ENCODE assay signal across 8 mouse cellular contexts in the genomic region with DNA sequence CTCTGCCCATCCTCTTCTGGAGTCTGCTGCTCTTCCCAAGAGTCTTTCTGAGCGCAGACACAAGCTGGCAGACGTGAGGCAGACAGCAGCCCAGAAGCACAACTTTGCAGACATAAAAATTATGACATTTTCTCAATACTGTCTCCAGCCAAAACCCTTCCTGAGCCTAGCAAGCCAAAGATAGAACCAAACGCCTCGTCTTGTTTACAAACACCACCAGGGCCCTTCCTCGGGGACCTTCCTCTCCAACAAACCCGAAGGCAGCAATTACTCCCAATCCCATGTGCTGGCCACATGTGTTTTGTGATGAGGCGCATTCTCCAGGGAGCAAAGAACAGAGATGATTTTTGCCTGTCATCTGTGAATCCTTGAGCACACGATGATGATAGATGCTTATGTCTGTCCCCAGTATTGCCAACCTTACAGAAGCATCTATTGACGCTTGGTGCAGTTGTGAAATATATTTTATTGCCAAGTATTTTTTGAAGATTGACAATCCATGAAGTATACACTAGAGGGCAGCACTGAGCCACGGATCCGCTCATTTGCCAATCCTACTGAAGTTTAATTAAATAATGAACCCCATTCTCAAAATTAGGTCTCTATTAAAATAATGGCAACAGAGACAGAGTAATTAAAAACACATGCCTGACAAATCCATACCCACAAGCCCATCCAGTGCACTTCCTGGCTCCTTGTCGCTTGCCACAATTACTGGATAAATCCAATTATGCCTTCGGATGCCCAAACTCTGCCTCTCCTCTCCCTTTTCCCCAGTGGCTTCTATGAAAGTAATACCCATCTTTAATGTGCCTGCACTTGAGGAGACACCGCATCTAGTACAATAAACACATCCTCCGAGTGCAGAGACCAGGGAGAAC.
DNase-seq lines count a peak whose midpoint lies in the region; ATAC-seq lines count a peak whose summit lies in the region.

No protein-coding gene starts in this region.

- H3K27ac ChIP-seq in forebrain, embryonic 13.5 days = peak overlapping the region; percentile 42
- H3K27ac ChIP-seq in limb, embryonic 10.5 days = no peak overlapping the region
- H3K27ac ChIP-seq in midbrain, embryonic 15.5 days = 0 out of 2 replicates have a peak overlapping the region, but pooled peaks have one; percentile 31
- H3K27ac ChIP-seq in kidney, embryonic 16.5 days (ENCODE audit: low read length) = no peak overlapping the region

- H3K27me3 ChIP-seq in forebrain, embryonic 13.5 days = no peaks in the 10 kb centered on the region
- peaks cover 7% of the 10 kb centered on the region; the same call in 1 of the 2 replicates for H3K27me3 ChIP-seq in limb, embryonic 10.5 days (ENCODE audit: low read depth, poor library complexity, severe bottlenecking)
- no peaks in the 10 kb centered on the region for H3K27me3 ChIP-seq in midbrain, embryonic 15.5 days (replicated peaks)
- no peaks in the 10 kb centered on the region; the same call in 1 of the 2 replicates for H3K27me3 ChIP-seq in kidney, embryonic 16.5 days (ENCODE audit: insufficient read depth, low read length)

- no peak overlapping the region for H3K4me3 ChIP-seq in forebrain, embryonic 13.5 days
- H3K4me3 ChIP-seq in limb, embryonic 10.5 days = peak overlapping the region; percentile 18; the same call in 1 of the 2 replicates
- H3K4me3 ChIP-seq in midbrain, embryonic 15.5 days = peak overlapping the region; percentile 6; the same call in 1 of the 2 replicates
- H3K4me3 ChIP-seq in kidney, embryonic 16.5 days (ENCODE audit: low read length) = no peak overlapping the region

- no peak overlapping the region for H3K9ac ChIP-seq in forebrain, embryonic 13.5 days
- no peak overlapping the region for H3K9ac ChIP-seq in midbrain, embryonic 15.5 days
- no peak overlapping the region for H3K9ac ChIP-seq in kidney, embryonic 16.5 days (replicated peaks; ENCODE audit: low read length)

- DNase-seq in cerebellum, adult 9-10 months = peak; percentile 57
- no peak for DNase-seq in cerebellum, adult 11-12 months
- peak; percentile 82 for DNase-seq in MN1 (ENCODE audit: low spot score)
- DNase-seq in limb, embryonic 10.5 days (ENCODE audit: low spot score) = peak; percentile 58
- DNase-seq in spleen, postnatal 14 days (ENCODE audit: low spot score in 2 of 2) = no peak

- 43% methylated on average over 15 of the region's 15 CpGs for WGBS in forebrain, embryonic 13.5 days
- 24% methylated on average over 15 of the region's 15 CpGs for WGBS in limb, embryonic 10.5 days
- 28% methylated on average over 15 of the region's 15 CpGs for WGBS in midbrain, embryonic 15.5 days
- WGBS in kidney, embryonic 16.5 days = 37% methylated on average over 15 of the region's 15 CpGs

- H3K4me2 ChIP-seq in forebrain, embryonic 13.5 days = peak overlapping the region; percentile 32
- H3K4me2 ChIP-seq in midbrain, embryonic 15.5 days = peak overlapping the region; percentile 45
- H3K4me2 ChIP-seq in kidney, embryonic 16.5 days (replicated peaks; ENCODE audit: low read depth, low read length) = no peak overlapping the region

- no peaks in the 10 kb centered on the region for H3K36me3 ChIP-seq in forebrain, embryonic 13.5 days (ENCODE audit: poor library complexity, severe bottlenecking)
- H3K36me3 ChIP-seq in limb, embryonic 10.5 days = no peaks in the 10 kb centered on the region
- H3K36me3 ChIP-seq in midbrain, embryonic 15.5 days (replicated peaks) = no peaks in the 10 kb centered on the region
- no peaks in the 10 kb centered on the region for H3K36me3 ChIP-seq in kidney, embryonic 16.5 days (ENCODE audit: insufficient read depth, low read length)

- H3K9me3 ChIP-seq in forebrain, embryonic 13.5 days (replicated peaks) = no peaks in the 10 kb centered on the region
- no peaks in the 10 kb centered on the region for H3K9me3 ChIP-seq in limb, embryonic 10.5 days (replicated peaks)
- no peaks in the 10 kb centered on the region for H3K9me3 ChIP-seq in midbrain, embryonic 15.5 days
- H3K9me3 ChIP-seq in kidney, embryonic 16.5 days (ENCODE audit: low read length) = no peaks in the 10 kb centered on the region

- peak; percentile 9; the same call in 1 of the 2 replicates for ATAC-seq in forebrain, embryonic 13.5 days
- ATAC-seq in midbrain, embryonic 15.5 days (replicated peaks) = peak; percentile 1; the same call in 1 of the 2 replicates
- ATAC-seq in kidney, embryonic 16.5 days (ENCODE audit: low FRiP score, low TSS enrichment) = no peak

- H3K4me1 ChIP-seq in forebrain, embryonic 13.5 days = peaks cover 20% of the 10 kb centered on the region
- peaks cover 37% of the 10 kb centered on the region for H3K4me1 ChIP-seq in limb, embryonic 10.5 days
- H3K4me1 ChIP-seq in midbrain, embryonic 15.5 days = peaks cover 15% of the 10 kb centered on the region
- H3K4me1 ChIP-seq in kidney, embryonic 16.5 days (ENCODE audit: insufficient read depth, low read length) = peaks cover 19% of the 10 kb centered on the region

Comparison
In these comparisons a context has a peak if more than half of its experiments do, and no peak if none do; other contexts are left out.
1. DNase-seq: peak in cerebellum, adult 9-10 months (single experiment), MN1 (single experiment) and limb, embryonic 10.5 days (single experiment); none in cerebellum, adult 11-12 months (single experiment) and spleen, postnatal 14 days (0 of 2).
2. H3K27ac ChIP-seq: peak in forebrain, embryonic 13.5 days (single experiment) and midbrain, embryonic 15.5 days (single experiment); none in limb, embryonic 10.5 days (single experiment) and kidney, embryonic 16.5 days (single experiment).
3. H3K4me3 ChIP-seq: peak in limb, embryonic 10.5 days (single experiment) and midbrain, embryonic 15.5 days (single experiment); none in forebrain, embryonic 13.5 days (single experiment) and kidney, embryonic 16.5 days (single experiment).